Mouse (Mus musculus) gastrocnemius, postnatal 14 days (tissue): ENCODE data around the gene Cbx6. TPM values are rescaled to one million over a fixed set of nuclear protein-coding genes. Genes with fewer than 3 reads are reported as not detected.

Source experiments
- DNase-seq: peaks from one replicate; pipeline ENCODE4 v3.0.0; 2021; ENCODE audit warnings: mixed read lengths
- intact Hi-C: fragments of 180-260 bp; cut with DNase I; formaldehyde crosslinking; loops from one replicate; pipeline ENCODE4 v1.15.1; 2025; ENCODE audit warnings: low total_unique reads
- total RNA-seq, 2 experiments: library from RNA; stranded (reverse); gene quantifications; 2 replicates each; pipeline ENCODE4 v1.2.3; 2021

Cbx6 gene
- total RNA-seq, 2 experiments from 2014 or later = 21.2 to 23.5 TPM

DNA sequence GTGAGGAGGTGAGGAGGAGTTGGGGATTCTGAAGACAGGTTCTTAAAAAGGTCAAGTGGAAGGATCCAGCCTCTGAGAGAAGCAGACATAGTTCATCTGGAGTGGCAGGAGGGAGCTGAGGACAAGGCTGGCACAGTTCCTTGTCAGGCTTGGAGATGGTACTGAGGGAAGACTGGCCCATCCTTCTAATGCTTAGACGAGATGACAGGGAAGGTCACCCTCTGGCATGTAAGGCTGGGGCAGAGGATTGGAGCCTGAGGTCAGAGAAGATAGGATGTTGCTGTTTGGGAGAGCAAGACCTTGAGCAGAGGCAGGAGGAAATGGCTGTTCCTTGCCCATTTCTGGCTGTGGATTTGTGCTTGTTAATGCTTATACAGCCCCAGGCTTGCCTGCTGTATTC is 49.4 kb downstream of the Cbx6 start:
- intact Hi-C loops = no loop called here
- DNase-seq = no peak

GRCm38 (mm10) chr15:79777749-79778148 is 56.7 kb downstream of the Cbx6 start, which contains the start of gene Dnal4:
TSS of gene Dnal4 (minus strand) at chr15:79777849.
- intact Hi-C loops = no loop called here
- DNase-seq = no peak

DNA sequence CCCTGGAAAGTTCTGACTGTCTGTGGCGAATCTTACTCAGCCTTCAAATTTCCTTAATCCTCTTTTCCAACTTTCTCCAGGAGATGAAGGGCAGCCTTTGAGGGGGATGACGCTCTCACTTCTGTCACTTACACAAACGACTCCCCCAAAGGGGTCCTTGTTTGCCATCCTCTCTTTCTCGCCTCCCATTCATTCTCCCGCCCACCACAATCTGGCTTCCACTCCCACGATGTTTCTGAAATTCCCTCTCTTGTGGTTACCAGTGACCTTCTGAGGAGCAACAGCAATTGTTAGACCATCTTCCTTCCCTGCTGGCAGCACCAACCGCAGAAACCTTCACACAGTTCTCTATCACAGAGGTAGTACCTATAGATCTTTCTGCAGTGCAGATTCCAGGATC is 58.8 kb downstream of the Cbx6 start:
- no peak for DNase-seq

GRCm38 (mm10) chr15:79774117-79775027 is 60.1 kb downstream of the Cbx6 start:
- intact Hi-C loops = no loop called here
- DNase-seq = peak; percentile 97

More for the DNA sequence above, 58.8 kb downstream of the Cbx6 start:
- intact Hi-C loops = no loop called here

Other genes starting within 250 kb of the Cbx6 start
- under 1 TPM in 1 of 2 experiments, not detected in 1; 0.20 TPM for gene Dmc1, start 229.6 kb downstream of the Cbx6 start, total RNA-seq
- 1 to 10 TPM in 1 of 2 experiments, under 1 TPM in 1; 0.53 to 1.4 TPM for gene Fam227a, start 175.7 kb downstream of the Cbx6 start, total RNA-seq
- 10 to 100 TPM; 17.2 to 18.0 TPM for gene Cby1, start 175.5 kb downstream of the Cbx6 start, total RNA-seq
- gene Tomm22, start 163.8 kb downstream of the Cbx6 start, total RNA-seq = 10 to 100 TPM; 78.3 to 80.4 TPM
- gene Josd1, start 146.8 kb downstream of the Cbx6 start, total RNA-seq = 10 to 100 TPM in 1 of 2 experiments, 1 to 10 TPM in 1; 9.8 to 11.1 TPM
- gene Gtpbp1, start 143.8 kb downstream of the Cbx6 start, total RNA-seq = 10 to 100 TPM; 17.7 to 18.0 TPM
- gene Sun2, start 92.2 kb downstream of the Cbx6 start, total RNA-seq = 10 to 100 TPM; 62.3 to 81.4 TPM
- gene Dnal4, start 56.8 kb downstream of the Cbx6 start, total RNA-seq = 1 to 10 TPM; 7.4 to 7.6 TPM
- gene Nptxr, start 29.9 kb downstream of the Cbx6 start, total RNA-seq = 1 to 10 TPM; 1.9 to 2.6 TPM
- gene Npcd, start 451 bp downstream of the Cbx6 start, total RNA-seq = under 1 TPM; 0.47 to 0.55 TPM
- gene Apobec3, start 57.0 kb upstream of the Cbx6 start, total RNA-seq = 1 to 10 TPM; 4.7 to 7.9 TPM
- gene Cbx7, start 136.4 kb upstream of the Cbx6 start, total RNA-seq = 1 to 10 TPM; 3.7 to 4.5 TPM
- gene Pdgfb, start 180.3 kb upstream of the Cbx6 start, total RNA-seq = 10 to 100 TPM; 25.2 to 38.5 TPM